Mouse (Mus musculus): Measurements from ENCODE around the gene Tssk3. TPM values are rescaled to one million over a fixed set of nuclear protein-coding genes. Genes with fewer than 3 reads are reported as not detected.

Tssk3 gene
- not detected for polyA plus RNA-seq (2015; fragmentation: Illumina TruSeq; extraction: RNeasy Lipid Tissue Mini Kit (QIAGEN cat#74804); ENCODE audit: insufficient read depth, low replicate concordance)

DNA sequence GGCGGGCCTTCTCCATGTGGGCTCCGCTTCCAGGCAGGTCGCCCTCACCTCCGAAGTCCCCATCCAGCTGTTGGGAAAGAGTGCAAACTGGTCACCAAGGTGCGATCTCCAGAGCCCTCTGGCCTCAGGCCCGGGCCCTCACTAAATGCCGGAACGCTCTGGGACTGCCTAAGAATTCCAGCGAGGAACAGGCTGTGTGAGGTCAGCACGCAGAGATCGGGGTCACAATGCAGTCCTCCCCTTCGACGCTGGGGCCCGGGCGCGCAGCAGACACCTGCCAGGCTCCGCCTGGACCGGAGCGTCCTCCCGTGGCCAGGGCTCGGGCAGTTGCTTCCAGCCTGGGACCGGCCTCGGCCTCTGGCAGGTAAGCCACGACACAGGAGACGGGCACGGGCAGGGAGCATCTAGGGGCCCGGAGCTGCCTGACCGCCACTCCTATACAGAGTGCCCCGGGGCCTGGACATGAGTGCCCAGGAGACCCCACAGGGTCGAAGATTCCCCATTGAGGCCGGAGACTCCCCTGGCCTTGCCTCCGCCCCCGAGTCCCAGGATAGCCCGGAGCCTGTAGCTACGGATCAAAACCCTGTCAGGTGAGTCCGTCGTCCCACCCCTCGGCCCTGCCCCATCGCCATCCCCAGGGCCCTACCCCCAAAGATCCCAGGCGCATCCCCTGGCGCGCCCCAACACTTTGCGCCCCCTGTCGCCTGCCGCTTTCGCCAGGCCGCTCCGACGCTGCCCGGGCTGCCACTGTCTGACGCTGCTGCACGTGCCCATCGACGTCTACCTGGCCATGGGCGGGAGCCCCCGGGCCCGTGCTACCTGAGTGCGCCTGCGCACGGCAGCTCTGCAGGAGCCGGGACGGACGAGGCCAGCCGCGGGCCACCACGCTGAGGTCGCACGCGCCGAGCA lies at the start of gene Tssk3, which contains the start of gene Fam229a:
Gene Tssk3, minus strand, starts transcription at position 51 of the 909 bp plus-strand sequence.
Gene Fam229a, plus strand, starts transcription at position 219 of the 909 bp plus-strand sequence.

DNA sequence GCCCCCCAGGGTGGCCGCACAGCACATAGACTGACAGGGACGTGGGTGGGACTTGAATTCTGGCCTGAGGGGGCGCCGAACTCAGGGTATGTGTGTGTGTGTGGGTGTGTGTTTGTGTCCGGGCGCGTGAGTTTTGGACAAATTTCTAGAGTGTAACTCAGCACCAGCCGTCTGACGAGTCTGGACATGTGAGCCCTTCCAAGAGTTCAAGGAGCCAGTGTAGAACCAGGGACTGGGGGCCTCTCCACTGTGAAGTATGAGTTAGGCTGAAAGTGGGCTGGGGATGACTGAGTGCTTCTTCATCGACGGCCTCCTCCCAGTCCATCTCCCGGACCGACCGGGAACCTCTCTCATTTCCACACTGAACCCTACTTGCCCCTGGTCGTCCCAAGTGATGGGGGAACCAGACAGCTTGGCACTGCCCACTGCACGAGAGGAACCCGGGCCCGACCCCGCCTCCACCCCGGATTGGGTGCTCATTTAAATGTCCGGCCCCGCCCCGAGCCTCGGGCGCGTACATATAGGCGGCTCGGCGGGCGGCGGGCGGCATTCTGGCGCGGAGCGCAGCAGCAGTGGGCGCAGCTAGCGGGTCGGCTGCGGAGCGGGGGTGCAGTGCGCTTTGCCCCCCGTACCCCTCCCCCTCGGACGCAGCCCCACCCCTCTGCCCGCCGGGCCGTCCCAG lies 22.4 kb upstream of the Tssk3 start, which contains the start of gene Marcksl1:
Gene Marcksl1, plus strand, starts transcription at position 496 of the 682 bp plus-strand sequence.

DNA sequence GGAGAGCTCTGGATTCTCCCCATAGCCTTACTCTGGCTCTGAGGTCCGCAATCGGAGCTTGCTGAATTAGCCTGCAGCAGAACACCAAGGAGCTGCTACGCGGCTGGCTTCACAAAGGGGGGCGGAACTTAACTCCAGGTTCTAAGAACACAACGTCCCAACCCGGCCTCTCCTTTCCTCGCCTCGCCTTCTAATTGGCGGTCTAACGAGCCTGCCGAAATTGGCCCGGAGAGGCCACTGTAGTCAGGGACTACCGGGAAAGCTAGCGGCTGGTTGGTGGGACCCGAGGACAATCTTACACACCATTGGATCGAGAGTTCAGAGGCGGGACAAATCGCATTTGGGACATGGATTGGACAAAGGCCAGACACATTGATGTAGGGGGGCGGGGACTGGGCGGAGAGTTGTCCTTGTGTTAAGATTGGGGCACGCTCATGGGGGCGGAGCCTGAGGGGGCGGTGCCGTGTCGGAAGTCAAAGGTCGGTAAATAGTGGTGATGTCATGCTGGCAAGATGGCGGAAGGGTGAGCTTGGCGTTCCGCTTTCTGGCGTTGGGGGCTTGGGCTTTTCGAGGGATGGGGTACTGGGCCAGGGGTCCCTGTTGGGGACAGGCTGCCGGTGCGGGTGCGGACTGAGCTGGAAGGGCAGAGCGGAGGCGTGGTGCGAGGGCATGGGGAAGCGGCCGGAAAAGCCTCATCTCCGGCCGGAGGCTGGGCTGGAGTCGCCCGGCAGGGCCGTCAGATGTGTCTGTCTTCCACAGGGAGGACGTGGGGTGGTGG lies 29.4 kb downstream of the Tssk3 start, which contains the start of gene Bsdc1:
Gene Bsdc1, plus strand, starts transcription at position 399 of the 778 bp plus-strand sequence.

DNA sequence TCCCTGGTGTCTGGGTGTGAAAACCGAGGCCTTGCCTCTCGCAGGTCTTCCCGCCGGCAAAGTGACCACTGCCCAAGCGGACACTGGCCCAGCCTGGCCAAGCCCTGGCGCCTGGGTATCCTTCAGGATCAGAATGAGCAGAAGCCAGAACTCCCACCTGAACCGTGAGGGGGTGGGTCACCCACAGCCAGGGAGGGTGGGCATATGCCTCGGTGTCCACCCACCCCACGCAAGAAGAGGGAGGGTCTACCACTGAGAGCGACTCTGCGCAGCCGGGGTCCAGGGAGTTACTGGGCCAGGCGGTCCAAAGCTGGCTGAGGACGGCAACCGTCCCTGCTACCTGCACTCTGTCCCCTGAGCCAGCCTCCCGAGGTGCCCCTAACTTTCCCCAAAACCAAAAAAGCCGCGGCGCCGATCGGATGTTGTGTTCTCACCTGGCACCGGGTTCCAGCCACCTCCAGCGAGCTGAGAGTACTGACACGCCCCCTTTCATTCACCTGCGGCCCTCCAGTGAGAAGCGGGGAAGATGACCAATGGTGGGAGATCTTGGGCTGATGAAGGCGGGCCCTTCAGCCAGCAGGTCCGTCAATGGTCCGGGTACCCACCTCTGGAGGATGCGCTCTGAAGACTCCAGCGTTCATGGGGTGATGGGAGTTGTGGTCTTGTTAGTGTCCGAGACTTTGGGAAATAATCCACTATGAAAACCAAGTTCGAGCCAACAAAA lies 50.3 kb downstream of the Tssk3 start, which contains the start of gene Zbtb8b:
Gene Zbtb8b, minus strand, starts transcription at position 514 of the 724 bp plus-strand sequence.

Other genes starting within 250 kb of the Tssk3 start
- gene C77080, start 229.6 kb downstream of the Tssk3 start, polyA plus RNA-seq (2015; fragmentation: Illumina TruSeq; extraction: RNeasy Lipid Tissue Mini Kit (QIAGEN cat#74804); ENCODE audit: insufficient read depth, low replicate concordance): 0.61 TPM
- 1.9 TPM for gene Sync, start 203.4 kb downstream of the Tssk3 start, polyA plus RNA-seq (2015; fragmentation: Illumina TruSeq; extraction: RNeasy Lipid Tissue Mini Kit (QIAGEN cat#74804); ENCODE audit: insufficient read depth, low replicate concordance)
- 154 TPM for gene Rbbp4, start 155.7 kb downstream of the Tssk3 start, polyA plus RNA-seq (2015; fragmentation: Illumina TruSeq; extraction: RNeasy Lipid Tissue Mini Kit (QIAGEN cat#74804); ENCODE audit: insufficient read depth, low replicate concordance)
- gene Zbtb8os, start 155.3 kb downstream of the Tssk3 start, polyA plus RNA-seq (2015; fragmentation: Illumina TruSeq; extraction: RNeasy Lipid Tissue Mini Kit (QIAGEN cat#74804); ENCODE audit: insufficient read depth, low replicate concordance): 119 TPM
- 4.8 TPM for gene Zbtb8a, start 112.9 kb downstream of the Tssk3 start, polyA plus RNA-seq (2015; fragmentation: Illumina TruSeq; extraction: RNeasy Lipid Tissue Mini Kit (QIAGEN cat#74804); ENCODE audit: insufficient read depth, low replicate concordance)
- not detected for gene Zbtb8b, start 50.2 kb downstream of the Tssk3 start, polyA plus RNA-seq (2015; fragmentation: Illumina TruSeq; extraction: RNeasy Lipid Tissue Mini Kit (QIAGEN cat#74804); ENCODE audit: insufficient read depth, low replicate concordance)
- gene Bsdc1, start 29.4 kb downstream of the Tssk3 start, polyA plus RNA-seq (2015; fragmentation: Illumina TruSeq; extraction: RNeasy Lipid Tissue Mini Kit (QIAGEN cat#74804); ENCODE audit: insufficient read depth, low replicate concordance): 45.0 TPM
- not detected for gene Fam229a, start 168 bp upstream of the Tssk3 start, polyA plus RNA-seq (2015; fragmentation: Illumina TruSeq; extraction: RNeasy Lipid Tissue Mini Kit (QIAGEN cat#74804); ENCODE audit: insufficient read depth, low replicate concordance)
- 79.0 TPM for gene Marcksl1, start 22.6 kb upstream of the Tssk3 start, polyA plus RNA-seq (2015; fragmentation: Illumina TruSeq; extraction: RNeasy Lipid Tissue Mini Kit (QIAGEN cat#74804); ENCODE audit: insufficient read depth, low replicate concordance)
- gene Hdac1, start 51.7 kb upstream of the Tssk3 start, polyA plus RNA-seq (2015; fragmentation: Illumina TruSeq; extraction: RNeasy Lipid Tissue Mini Kit (QIAGEN cat#74804); ENCODE audit: insufficient read depth, low replicate concordance): 187 TPM
- 95.5 TPM for gene Lck, start 82.6 kb upstream of the Tssk3 start, polyA plus RNA-seq (2015; fragmentation: Illumina TruSeq; extraction: RNeasy Lipid Tissue Mini Kit (QIAGEN cat#74804); ENCODE audit: insufficient read depth, low replicate concordance)
- 10.3 TPM for gene Fam167b, start 87.5 kb upstream of the Tssk3 start, polyA plus RNA-seq (2015; fragmentation: Illumina TruSeq; extraction: RNeasy Lipid Tissue Mini Kit (QIAGEN cat#74804); ENCODE audit: insufficient read depth, low replicate concordance)
- 119 TPM for gene Eif3i, start 109.6 kb upstream of the Tssk3 start, polyA plus RNA-seq (2015; fragmentation: Illumina TruSeq; extraction: RNeasy Lipid Tissue Mini Kit (QIAGEN cat#74804); ENCODE audit: insufficient read depth, low replicate concordance)
- 211 TPM for gene Tmem234, start 109.6 kb upstream of the Tssk3 start, polyA plus RNA-seq (2015; fragmentation: Illumina TruSeq; extraction: RNeasy Lipid Tissue Mini Kit (QIAGEN cat#74804); ENCODE audit: insufficient read depth, low replicate concordance)
- gene Dcdc2b, start 123.2 kb upstream of the Tssk3 start, polyA plus RNA-seq (2015; fragmentation: Illumina TruSeq; extraction: RNeasy Lipid Tissue Mini Kit (QIAGEN cat#74804); ENCODE audit: insufficient read depth, low replicate concordance): 1.8 TPM
- 26.7 TPM for gene Iqcc, start 128.1 kb upstream of the Tssk3 start, polyA plus RNA-seq (2015; fragmentation: Illumina TruSeq; extraction: RNeasy Lipid Tissue Mini Kit (QIAGEN cat#74804); ENCODE audit: insufficient read depth, low replicate concordance)
- 29.6 TPM for gene Ccdc28b, start 132.9 kb upstream of the Tssk3 start, polyA plus RNA-seq (2015; fragmentation: Illumina TruSeq; extraction: RNeasy Lipid Tissue Mini Kit (QIAGEN cat#74804); ENCODE audit: insufficient read depth, low replicate concordance)
- gene Txlna, start 150.0 kb upstream of the Tssk3 start, polyA plus RNA-seq (2015; fragmentation: Illumina TruSeq; extraction: RNeasy Lipid Tissue Mini Kit (QIAGEN cat#74804); ENCODE audit: insufficient read depth, low replicate concordance): 29.1 TPM
- gene Kpna6, start 181.7 kb upstream of the Tssk3 start, polyA plus RNA-seq (2015; fragmentation: Illumina TruSeq; extraction: RNeasy Lipid Tissue Mini Kit (QIAGEN cat#74804); ENCODE audit: insufficient read depth, low replicate concordance): 34.8 TPM
- gene Tmem39b, start 205.8 kb upstream of the Tssk3 start, polyA plus RNA-seq (2015; fragmentation: Illumina TruSeq; extraction: RNeasy Lipid Tissue Mini Kit (QIAGEN cat#74804); ENCODE audit: insufficient read depth, low replicate concordance): 7.3 TPM